Mouse (Mus musculus) layer of hippocampus, postnatal 14 days (tissue): Measurements from ENCODE around the gene Scap. TPM values are rescaled to one million over a fixed set of nuclear protein-coding genes. Genes with fewer than 3 reads are reported as not detected.

Experiments
- total RNA-seq, 2 experiments: library from RNA; stranded (reverse); gene quantifications; 2 replicates each; pipeline ENCODE4 v1.2.3; 2021

Gene Scap
- total RNA-seq, 2 experiments from 2014 or later, result 91.7 to 93.1 TPM

Other genes with a start within 250 kb of the Scap start
- 10 to 100 TPM; 65.2 to 65.5 TPM for gene Smarcc1, start 215.6 kb upstream of the Scap start, total RNA-seq
- gene Dhx30, start 215.5 kb upstream of the Scap start, total RNA-seq, result 100 to 1,000 TPM; 129 to 150 TPM
- 100 to 1,000 TPM; 296 to 306 TPM for gene Cspg5, start 89.5 kb upstream of the Scap start, total RNA-seq
- gene Elp6, start 28.1 kb upstream of the Scap start, total RNA-seq, result 10 to 100 TPM; 11.0 to 12.3 TPM
- 10 to 100 TPM; 47.8 to 49.2 TPM for gene Ptpn23, start 74.9 kb downstream of the Scap start, total RNA-seq
- not detected for gene Ngp, start 86.5 kb downstream of the Scap start, total RNA-seq
- 10 to 100 TPM; 23.3 to 24.8 TPM for gene Klhl18, start 143.4 kb downstream of the Scap start, total RNA-seq
- gene Kif9, start 143.7 kb downstream of the Scap start, total RNA-seq, result 1 to 10 TPM; 3.8 to 5.1 TPM
- 10 to 100 TPM; 68.1 to 68.3 TPM for gene Setd2, start 199.3 kb downstream of the Scap start, total RNA-seq